Mouse (Mus musculus) embryonic facial prominence, embryonic 10.5 days (tissue): ENCODE measurements at regions not wholly inside any gene's neighbourhood (a gene's known extent, or its start where the extent isn't known, plus 50 kb on each side); places are given as distances from the start of the nearest gene placed in this dataset.

ENCODE experiments used
- DNase-seq: peaks from one replicate; pipeline ENCODE4 v3.0.0-alpha.2; 2017; ENCODE audit warnings: low spot score
- H3K27ac ChIP-seq: fragments of 300-500 bp; sonication (generic); replicated peaks from 2 replicates; pipeline ENCODE4 v1.5.1; 2016; ENCODE audit warnings: mild to moderate bottlenecking
- H3K27me3 ChIP-seq: fragments of 300-500 bp; sonication (generic); replicated peaks from 2 replicates; pipeline ENCODE4 v1.6.1; 2016; ENCODE audit warnings: low read depth, mild to moderate bottlenecking; ENCODE audit not compliant: poor library complexity, severe bottlenecking
- H3K36me3 ChIP-seq: fragments of 300-500 bp; sonication (generic); replicated peaks from 2 replicates; pipeline ENCODE4 v1.6.1; 2016; ENCODE audit warnings: mild to moderate bottlenecking, moderate library complexity
- H3K4me1 ChIP-seq: fragments of 300-500 bp; sonication (generic); 2 replicates; pipeline ENCODE4 v1.6.1; 2016
- H3K4me3 ChIP-seq: fragments of 300-500 bp; sonication (generic); 2 replicates; pipeline ENCODE4 v1.5.1; 2016; ENCODE audit warnings: mild to moderate bottlenecking, moderate library complexity
- H3K9me3 ChIP-seq: fragments of 300-500 bp; sonication (generic); 2 replicates; pipeline ENCODE4 v1.6.1; 2016; ENCODE audit warnings: mild to moderate bottlenecking
- WGBS: fragments of 180-500 bp; shearing (Covaris S2); methylation state at CpG from one replicate; pipeline ENCODE4 v1.1.7; 2016; 5-methylcytosine and 5-hydroxymethylcytosine counted together

DNA sequence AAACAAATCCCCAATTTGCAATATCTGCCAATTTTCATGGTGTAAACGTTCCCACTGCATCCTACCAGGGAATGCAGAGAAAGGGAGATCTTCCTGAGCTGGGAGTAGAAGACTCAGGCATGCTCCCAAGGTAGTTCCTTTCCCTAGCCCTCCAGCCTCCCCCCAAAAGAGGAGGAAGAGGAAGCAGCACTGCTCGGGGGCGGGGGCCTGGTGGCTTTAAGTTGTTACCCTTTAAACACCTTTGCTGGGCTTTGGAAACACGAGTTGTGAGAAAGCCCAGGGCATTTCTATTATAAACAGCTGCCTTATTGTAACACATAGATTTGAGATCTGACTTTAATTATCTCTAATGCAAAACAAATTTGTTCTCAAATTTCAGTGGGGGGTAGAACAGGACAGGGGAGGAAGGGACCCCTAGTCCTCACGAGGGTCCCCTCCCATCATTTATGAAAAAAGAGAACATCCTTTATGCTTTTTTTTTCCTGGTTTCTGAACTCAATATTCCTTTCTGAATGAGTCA, 87.4 kb upstream of the Gdnf start:
- Histone ChIP-seq H3K4me1 (peaks cover 30% of the 10 kb centered on the region), H3K9me3 (no peaks in the 10 kb centered on the region), H3K4me3 (no peak overlapping the region), H3K36me3 (no peaks in the 10 kb centered on the region), H3K27me3 (peaks cover 6% of the 10 kb centered on the region; the same call in 1 of the 2 replicates), H3K27ac (no peak overlapping the region; the same call in 1 of the 2 replicates)
- 26% methylated on average over 5 of the region's 5 CpGs for WGBS
- DNase-seq, result peak; percentile 45

DNA sequence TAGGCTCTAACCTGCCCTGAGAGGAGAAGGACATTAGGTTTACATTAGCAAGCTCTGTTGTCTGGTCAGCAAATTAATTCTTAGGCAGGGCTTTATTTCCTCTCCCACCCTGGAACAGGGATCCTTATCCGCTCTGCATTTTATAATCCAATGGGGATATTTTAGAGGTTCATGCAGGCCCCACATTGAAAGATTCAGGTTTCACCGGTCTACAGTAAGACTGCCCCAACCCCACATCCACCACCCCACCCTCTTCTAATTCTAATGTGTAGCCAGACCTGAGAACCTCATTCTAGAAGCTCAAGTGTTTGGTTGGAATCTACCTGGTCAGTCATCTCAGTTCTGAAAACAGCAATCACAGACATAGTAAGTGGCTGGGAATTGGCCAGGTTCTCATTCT, 86.9 kb upstream of the Gdnf start:
- no peak for DNase-seq
- Histone ChIP-seq H3K27me3 (peaks cover 6% of the 10 kb centered on the region; the same call in 1 of the 2 replicates), H3K4me3 (no peak overlapping the region), H3K27ac (no peak overlapping the region), H3K9me3 (no peaks in the 10 kb centered on the region), H3K4me1 (peaks cover 30% of the 10 kb centered on the region), H3K36me3 (no peaks in the 10 kb centered on the region)
- 50% methylated on average over 2 of the region's 2 CpGs for WGBS

DNA sequence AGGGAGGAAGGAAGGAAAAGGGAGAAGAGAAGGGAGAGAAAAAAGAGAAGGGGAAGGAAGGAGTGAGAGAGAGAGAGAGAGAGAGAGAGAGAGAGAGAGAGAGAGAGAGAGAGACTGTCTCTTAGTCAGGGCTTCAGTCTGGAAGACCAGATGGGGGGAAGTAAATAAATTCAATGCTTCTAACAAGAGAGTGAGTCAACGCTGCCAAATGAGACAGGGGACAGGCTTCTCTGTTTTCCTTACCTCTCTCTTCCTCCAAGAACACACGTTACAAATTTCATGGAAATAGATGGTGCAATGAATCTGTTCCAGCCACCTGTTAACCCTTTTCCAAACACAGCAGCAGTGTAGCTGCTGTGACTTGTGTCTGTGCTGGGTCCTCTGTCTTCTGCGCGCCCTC, 85.1 kb upstream of the Gdnf start:
- WGBS, result 59% methylated on average over 4 of the region's 4 CpGs
- H3K4me3 ChIP-seq, result no peak overlapping the region
- no peak for DNase-seq
- H3K27ac ChIP-seq, result no peak overlapping the region
- H3K4me1 ChIP-seq, result peaks cover 30% of the 10 kb centered on the region
- no peaks in the 10 kb centered on the region for H3K36me3 ChIP-seq
- peaks cover 6% of the 10 kb centered on the region; the same call in 1 of the 2 replicates for H3K27me3 ChIP-seq
- H3K9me3 ChIP-seq, result no peaks in the 10 kb centered on the region

DNA sequence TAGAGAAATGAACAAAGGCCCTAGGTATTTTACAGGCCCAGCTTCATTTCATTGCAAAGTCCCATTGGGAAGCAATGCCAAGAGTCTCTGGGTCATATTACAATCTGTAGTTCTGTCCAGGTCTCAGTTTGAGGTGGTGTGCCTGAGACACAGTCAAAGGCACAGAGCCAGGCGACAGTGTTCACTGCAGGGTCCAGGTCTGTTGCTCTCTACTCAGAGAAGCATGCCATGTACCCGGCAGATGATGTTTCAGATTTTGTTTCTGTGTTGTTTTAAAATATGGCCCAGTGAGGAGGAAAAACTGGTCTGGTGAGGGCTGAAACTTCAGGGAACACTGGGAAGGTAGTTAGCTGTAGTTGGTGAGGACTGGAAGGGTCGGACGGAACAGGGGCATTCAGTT, 63.1 kb upstream of the Gdnf start:
- Histone ChIP-seq H3K27me3 (no peaks in the 10 kb centered on the region), H3K27ac (no peak overlapping the region), H3K36me3 (no peaks in the 10 kb centered on the region), H3K4me1 (no peaks in the 10 kb centered on the region), H3K9me3 (no peaks in the 10 kb centered on the region), H3K4me3 (no peak overlapping the region)
- DNase-seq, result no peak
- WGBS, result 83% methylated on average over 4 of the region's 4 CpGs

DNA sequence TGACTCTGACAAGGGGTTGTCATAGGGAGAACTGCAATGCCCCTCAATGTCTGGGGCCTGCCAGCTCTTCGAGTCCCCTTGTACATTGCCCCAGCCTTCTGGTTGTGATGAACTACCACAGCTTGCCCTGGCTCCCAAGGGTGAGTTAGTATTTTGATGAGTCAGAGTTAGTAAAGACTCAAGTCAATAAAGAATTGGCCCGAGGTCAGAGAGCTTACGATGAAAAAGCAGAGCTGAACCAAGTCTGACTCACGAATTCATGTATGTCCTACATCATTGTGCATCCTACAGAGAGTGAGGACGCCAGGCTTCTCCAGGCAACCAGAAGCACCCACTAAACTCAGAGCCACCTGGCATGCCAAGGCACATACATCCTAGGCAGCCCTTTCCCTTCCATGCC, 60.2 kb upstream of the Gdnf start:
- 91% methylated on average over 5 of the region's 5 CpGs for WGBS
- no peaks in the 10 kb centered on the region for H3K36me3 ChIP-seq

More for the DNA sequence above, 60.2 kb upstream of the Gdnf start:
- H3K27ac ChIP-seq, result no peak overlapping the region
- no peaks in the 10 kb centered on the region for H3K27me3 ChIP-seq
- H3K9me3 ChIP-seq, result no peaks in the 10 kb centered on the region
- no peak overlapping the region for H3K4me3 ChIP-seq
- no peak for DNase-seq
- H3K4me1 ChIP-seq, result no peaks in the 10 kb centered on the region
